Mouse (Mus musculus) adrenal gland (tissue): Measurements from ENCODE around the gene Clcc1.

Source experiments
- intact Hi-C: fragments of 180-260 bp; cut with DNase I; formaldehyde crosslinking; loops from one replicate; pipeline ENCODE4 v1.15.1; 2025

Gene Clcc1

DNA sequence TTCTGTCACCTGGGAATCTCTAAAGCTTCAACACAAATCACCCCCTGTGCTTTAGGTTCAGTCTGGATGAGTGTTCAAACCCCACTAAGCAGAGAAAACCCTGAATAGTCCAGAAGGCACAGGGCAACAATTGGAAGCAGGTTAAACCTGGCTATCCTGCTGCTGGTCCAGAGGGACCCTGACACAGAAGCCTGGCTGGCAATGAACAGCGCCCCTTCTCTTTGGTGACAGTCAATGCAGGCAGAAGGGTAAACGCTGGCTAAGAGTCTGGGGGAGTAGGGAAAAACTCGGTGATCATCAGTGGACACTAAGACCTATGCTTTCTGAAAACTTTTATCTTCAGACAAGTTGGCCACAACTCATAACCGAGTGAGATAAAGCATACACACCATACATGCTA is 46.1 kb downstream of the Clcc1 start:
- intact Hi-C loops, result loop anchor here (2.0 kb wide), 1 partner anchor 71 kb away; no protein-coding TSS in a partner anchor

DNA sequence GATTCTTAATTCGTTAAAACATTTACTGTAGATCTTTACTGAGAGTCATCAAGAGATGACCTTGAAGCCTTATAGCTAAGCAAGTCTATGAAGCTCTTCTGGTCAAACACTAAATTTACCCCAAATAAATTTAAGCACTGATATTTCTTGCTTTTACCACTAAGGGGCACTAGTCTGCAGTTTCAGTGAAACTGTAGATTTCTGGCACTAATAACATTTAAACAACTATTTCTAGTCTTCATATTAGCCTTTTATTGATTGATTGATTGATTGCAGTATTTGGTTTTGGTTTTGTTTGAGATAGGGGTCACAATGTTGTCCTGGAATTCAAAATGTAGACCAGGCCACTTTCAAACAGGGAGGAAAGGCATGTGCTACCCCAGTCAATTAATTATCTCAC is 47.5 kb downstream of the Clcc1 start:
- intact Hi-C loops, result loop anchor here (2.0 kb wide), 1 partner anchor 70 kb away; no protein-coding TSS in a partner anchor

DNA sequence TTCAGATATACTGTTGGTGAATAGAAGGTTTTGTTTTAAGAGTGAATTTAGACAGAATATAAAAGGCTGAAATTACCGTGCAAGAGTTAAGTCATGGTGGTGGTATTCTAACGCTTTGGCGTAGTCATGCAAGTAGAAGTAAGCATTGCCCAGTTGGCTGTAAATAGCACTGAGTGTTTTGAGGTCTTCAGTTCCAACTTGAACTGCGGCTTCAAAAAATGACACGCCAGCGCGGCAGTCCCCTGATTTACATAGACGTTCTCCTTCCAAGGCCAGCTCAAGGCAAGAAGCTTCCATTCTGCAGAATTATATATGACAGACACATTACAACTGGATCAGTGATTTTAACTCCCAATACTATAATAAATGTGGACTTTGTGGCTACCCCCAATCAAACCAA is 49.1 kb downstream of the Clcc1 start:
- intact Hi-C loops, result no loop called here

DNA sequence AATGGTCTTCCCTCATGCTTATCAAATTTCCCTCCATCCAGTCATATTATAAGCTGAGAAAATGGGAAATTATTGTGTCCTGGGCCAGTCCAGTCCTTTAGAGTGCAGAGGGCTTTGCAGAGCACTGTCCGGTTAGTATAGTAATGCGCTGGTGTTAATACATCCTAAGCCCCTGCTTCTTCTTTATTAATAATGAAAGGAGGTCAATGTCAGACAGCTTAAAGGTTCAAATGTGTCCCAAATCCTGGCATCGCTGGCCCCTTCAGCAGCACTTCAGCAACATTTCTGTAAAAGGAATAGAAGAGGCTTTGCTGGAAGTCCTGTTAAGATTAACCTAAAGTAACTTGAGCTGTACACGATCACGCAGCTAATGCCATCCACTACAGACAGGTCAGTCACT is 57.6 kb downstream of the Clcc1 start:
- intact Hi-C loops, result no loop called here

DNA sequence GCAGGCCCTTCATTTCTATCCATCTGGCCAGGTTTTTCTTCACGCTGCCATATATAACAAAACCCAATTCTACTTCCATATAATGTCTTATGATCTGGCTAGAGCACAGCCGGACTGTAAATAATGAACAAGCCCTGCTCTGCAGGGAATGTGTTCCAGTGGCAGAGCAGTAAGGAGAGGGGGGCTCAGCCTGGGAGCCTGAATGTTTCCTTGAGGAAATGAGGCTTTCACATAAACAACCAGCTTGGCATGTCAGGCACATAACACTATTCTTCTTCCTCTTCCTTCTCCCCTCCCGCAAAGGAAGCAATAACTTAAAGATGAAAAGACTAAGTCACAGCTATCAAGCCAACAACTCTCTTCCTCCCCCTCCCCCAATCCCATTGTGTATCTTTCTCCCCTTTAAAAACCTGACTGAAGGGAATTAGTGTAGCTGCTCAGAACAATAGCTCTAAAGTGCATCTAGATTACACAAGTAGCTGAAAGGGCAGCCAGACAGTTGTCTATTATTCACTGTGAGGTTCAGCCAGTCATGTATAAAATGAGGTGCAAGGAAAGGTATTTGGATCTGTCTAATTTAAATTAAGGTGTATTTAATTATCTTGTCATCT is 59.5 kb downstream of the Clcc1 start:
- intact Hi-C loops, result no loop called here

DNA sequence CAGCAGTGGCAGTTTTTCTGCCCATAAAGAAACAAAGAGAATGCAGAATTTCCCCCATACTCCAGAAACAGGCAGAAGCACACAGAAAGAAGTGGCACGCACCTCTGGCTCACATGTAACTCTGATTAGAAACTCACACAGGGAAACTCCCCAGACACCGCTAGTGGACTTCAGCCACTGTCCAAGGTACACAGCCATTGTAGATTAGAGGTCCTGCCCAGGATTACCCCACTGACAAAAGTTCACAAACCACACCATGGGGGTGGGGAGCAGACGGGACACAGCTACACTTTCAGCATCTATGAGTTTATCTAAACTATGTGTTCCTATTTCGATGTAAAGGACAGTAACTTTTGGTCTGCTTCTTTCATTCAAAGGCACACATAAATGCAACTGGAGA is 61.1 kb downstream of the Clcc1 start:
- intact Hi-C loops, result no loop called here

DNA sequence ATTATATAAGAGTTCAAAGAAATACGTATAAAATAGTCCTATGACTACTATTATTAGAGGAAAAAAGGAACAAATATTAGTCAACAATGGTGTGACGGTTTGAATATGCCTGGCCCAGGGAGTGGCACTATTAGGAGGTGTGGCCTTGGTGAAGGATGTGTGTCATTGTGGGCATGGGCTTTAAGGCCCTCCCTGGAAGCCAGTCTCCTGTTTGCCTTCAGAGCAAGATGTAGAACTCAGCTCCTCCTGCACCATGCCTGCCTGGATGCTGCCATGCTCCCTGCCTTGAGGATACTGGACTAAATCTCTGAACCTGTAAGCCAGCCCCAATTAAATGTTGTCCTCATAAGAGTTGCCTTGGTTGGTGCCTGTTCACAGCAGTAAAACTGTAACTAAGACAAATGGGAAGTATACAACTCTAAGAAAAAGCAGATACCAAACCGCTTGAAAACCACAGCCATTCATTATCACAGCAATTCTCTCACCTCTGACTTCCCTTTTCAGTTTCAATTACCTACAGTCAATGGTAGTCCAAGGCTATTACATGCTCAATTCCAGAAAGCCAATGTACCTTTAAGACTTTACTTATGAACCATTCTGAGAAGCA is 64.3 kb downstream of the Clcc1 start:
- intact Hi-C loops, result no loop called here

DNA sequence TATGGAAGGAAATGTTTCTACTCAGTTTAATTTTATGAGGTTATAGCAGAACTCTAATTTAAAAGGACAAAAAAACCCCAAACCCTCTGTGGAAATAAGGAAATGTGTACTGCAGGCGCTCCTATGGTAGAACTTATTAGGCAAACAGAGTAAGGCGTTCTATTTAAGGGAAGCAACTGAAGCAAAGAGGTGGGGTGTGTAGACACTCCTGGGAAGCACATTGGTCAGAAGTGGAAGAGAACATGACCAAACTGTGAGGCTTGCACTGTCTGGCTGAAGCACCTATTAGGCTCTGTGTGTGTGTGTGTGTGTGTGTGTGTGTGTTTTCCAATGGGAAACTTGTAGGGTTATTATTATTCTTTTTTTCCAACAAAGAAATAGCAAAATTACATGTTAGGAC is 65.6 kb downstream of the Clcc1 start:
- intact Hi-C loops, result no loop called here

DNA sequence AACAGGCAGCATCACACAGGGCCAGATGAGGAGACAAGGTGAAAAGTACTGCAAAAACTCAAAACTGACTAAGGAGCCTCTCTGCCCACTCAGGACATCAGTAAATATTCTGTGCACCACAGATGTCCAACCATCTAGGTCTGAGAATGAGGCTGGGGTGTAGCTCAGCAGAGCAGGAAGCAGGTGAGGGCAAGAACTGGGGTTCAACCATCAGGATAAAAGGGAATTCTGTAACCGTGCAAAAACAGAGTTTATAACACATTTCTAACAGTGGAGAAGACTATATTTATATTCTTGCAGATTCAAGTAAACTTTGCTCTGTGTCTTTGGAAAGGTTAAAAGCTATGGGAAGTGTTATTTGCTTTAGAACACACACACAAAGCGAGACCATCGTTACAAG is 66.0 kb downstream of the Clcc1 start:
- intact Hi-C loops, result no loop called here

DNA sequence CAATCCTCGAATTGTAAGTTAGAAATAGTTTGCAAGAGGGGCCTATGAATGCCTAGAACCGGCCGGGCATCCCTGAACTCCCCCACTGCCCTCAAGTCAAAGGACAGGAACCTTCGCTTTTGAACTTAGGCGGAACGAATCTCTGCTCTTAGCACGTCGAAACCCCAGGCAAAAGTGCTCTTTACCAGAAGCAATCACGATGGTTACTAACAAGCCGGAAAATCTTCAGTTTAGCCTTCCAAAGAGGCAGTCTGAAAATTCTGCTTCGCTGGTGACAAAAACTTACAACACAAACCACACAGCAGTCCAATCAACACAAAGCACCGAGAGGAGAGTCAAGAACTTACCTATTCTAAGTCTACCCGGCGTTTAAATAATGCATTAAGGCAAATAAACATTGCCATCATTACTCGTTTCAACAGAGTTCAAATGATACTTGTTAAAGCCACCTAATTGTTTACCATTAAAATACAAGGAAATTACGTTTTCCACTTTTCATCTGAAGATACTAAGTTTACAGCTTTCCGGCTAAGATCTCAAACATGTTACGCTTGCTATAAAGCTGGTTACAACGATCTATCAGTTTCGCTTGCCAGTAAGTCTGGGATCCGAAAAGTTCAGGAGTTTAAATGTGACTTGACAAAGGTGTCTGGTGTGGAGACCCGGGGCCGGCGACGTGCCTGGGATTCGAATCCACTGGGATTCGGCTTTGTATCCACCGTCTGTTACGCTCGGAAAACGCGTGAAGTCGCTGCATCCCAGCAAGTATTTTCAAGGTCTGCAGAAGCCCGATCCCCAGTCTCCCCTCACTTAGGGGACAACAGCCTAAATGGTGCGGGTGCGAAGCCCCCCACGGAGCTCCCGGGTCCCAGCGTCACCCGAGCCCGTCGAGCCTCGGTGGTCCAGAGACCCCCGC is 67.6 kb downstream of the Clcc1 start:
- intact Hi-C loops, result no loop called here

DNA sequence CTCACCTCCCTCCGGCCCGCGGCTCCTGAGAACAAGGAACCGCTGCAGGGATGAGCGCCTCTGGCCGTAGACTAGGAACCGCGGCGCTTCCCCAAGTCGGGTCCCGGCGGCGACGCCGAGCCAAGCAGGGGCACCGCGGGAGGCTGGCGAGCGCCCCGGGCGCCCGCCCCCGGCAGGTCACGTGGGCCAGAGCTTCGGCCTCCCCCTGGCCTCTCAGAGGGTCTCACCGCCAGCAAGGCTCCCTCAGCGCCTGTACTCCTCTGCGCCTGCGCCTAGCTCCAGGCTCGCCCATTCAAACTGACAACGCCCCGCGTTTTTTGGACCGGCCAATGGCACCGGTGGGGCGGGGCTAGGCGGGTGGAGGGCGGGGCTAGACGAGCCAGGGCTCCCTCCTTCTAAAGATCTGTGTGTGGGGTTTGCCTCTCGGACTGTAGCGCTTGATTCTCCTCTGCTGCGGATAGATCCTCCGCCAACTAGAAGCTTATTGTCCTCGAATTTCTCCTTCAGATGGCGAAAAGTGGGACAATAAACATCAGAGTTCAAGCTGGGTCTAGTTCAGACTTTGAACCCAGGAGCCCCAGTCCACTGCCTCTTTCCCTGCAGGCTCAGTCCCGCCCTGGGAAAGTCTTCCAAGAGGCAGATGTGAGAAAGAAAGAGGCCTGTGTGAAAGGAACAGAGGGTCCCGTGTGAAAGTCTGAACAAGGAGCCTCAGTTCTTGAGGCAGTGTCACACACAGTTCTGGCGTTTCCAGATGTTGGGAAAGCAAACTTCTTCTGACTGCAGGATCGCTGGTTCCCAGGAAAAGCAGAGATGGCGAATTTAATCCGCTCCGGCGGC is 68.5 kb downstream of the Clcc1 start, which contains the start of gene Gpsm2:
Gene Gpsm2 (minus strand): TSS at position 274 of the 837 bp plus-strand sequence.
- intact Hi-C loops, result no loop called here

DNA sequence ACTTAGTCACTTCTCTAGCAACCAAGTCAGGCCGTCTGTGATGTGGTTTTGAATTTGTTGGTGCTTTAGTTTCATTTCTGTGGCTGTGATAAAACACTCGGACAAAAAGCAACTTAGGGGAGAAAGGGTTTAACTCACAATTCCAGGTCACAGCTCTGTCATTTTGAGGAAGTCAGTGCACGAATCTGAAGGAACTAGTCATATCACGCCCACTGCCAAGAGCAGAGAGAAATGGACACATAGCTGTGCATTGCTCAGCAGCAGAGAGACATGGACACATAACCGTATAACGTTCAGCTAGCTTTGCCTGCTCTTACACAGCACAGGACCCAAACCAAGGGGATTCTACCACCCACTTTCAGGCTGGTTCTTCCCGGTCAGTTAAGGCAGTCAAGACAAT is 72.7 kb downstream of the Clcc1 start:
- intact Hi-C loops, result loop anchor here (5.0 kb wide), 1 partner anchor 36 kb away; no protein-coding TSS in a partner anchor

DNA sequence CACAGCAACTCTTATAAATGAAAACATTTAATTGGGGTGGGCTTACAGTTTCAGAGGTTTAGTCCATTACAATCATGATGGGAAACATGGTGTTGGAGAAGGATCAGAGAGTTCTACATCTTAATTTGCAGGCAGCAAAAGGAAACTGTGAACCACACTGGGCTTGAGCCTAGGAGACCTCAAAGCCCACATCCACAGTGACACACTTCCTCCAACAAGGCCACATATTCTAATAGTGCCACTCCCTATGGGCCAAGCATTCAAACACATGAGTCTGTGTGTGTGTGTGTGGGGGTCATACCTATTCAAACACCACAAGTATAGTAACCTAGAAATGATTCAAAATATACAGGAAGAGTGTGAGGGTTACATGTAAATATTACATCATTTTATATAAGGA is 73.6 kb downstream of the Clcc1 start:
- intact Hi-C loops, result loop anchor here (5.0 kb wide), 1 partner anchor 35 kb away; no protein-coding TSS in a partner anchor

DNA sequence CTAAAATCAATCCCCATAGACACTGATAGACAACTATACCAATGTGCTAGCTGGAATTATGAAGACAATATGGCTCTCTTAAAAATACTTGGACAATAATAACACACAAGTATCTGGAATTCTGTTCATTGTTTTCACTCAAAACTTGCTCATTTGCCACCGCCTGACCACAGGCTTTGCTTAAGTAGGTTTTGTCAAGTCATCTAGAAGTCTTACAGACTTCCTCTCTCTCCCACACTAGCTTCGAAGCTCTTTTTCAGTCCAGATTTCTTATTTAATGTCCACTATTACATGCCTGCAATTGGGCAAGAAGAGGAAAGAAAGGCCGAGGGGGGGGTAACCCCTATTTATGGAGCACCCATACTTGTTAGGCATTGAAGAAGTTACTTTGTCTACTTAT is 74.1 kb downstream of the Clcc1 start:
- intact Hi-C loops, result loop anchor here (5.0 kb wide), 1 partner anchor 35 kb away; no protein-coding TSS in a partner anchor
